Mouse (Mus musculus) T-cell, adult 2 months (primary cell): ENCODE measurements around the gene Mia.

ENCODE experiments used
- DNase-seq: peaks from one replicate; pipeline ENCODE4 v3.0.0; 2022; ENCODE audit warnings: low spot score

The Mia gene

DNA sequence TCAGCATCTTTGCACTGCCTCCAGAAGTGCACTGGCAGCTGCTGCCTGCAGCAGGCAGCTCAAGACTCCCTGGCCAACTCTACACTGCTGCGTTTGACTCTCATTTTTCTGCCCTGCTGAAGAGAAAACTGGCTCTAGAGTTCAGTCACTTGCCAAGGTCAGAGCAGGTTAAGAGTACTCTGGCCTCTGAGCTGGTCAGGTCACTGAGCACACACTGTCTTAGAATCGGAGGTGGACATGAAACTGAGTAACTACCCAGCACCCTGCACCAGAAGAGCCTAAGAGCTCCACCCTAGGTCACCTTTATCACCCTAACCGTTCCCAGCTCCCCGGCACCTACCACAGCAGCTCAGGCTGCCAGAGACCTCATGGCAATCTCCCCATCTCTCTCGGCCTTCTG lies 5.0 kb upstream of the Mia start:
- no peak for DNase-seq

DNA sequence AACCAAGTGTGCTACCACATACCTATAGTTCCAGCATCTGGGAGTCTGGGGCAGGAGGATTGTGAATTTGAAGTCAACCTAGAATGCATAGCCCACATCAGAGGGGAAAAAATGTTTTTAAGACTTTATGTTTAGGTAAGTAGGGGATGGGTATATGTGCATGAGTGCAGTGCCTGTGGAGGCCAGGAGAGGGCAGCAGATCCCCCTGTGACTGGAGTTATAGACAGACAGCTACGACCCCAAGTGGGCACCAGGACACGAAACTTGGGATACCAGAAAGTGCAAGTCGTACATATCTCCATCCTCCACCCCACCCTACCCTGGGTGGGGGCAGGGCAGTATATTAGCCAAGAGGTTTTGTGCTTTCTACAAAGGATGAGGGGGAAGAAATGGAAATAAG lies 4.0 kb upstream of the Mia start:
- DNase-seq = peak; percentile 43

DNA sequence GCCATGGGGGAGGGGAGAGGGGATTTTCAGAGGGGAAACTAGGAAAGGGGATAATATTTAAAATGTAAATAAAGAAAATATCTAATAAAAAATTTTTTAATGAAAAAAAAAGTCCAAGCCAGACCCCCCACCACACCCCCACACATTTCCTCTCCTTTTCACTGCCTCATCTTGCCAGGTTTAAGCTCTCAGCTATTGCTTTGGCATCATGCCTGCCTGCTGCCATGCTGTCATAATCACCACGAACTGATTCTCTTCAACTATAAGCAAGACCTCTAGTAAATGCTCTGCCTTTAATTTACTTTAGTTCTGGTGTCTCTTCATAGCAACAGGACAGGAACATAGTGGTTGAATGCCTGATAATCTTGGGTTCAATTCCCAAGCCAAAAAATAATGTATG lies 1.5 kb upstream of the Mia start:
- no peak for DNase-seq

DNA sequence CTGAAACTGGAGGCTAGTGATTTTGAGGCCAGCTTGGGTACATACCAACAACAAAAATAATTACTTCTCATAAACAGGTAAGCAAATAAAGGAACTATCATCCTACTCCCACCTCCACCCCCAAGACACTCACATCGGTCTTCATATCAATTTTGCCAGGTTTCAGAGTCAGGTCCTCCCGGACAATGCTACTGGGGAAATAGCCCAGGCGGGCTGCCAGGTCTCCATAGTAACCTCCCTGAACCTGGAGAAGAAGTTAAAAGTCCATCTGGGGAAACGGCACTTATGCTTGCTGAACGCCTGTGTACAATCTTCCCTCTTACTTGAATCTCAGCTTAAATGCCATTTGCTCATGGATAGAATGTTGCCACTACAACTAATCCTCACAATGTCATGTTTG lies 921 bp downstream of the Mia start:
- DNase-seq = no peak

DNA sequence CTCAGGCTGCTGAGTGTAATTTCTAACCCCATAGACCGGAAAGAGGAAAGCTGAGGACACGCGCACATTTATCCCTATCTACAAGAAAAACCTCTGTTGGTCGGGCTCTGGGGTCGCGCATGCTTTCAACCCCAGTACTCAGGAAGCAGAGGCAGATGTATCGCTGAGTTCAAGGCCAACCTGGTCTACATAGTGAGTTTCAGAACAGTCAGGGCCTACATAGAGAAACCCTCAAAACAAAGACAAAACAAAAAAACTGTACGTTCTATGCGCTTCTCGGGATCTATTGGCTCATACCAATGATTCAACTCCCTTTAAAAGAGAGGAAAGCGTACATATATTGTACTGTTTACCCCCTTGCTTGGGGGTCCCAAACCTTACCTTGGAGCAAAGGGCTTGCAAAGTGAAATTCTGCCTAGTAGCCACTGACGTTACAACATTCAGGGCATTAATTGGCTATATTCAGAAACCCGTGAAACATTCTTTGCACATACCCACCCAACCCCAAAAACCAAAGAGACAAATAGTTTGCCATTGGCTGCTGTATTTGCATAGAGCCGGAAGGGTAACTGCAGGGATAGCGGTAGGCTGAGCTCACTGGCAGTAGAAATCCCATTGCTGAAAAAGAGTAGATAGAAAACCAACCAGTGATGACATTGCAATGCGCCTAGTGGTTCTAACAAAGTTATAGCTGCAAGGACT lies 1.6 kb downstream of the Mia start:
- DNase-seq = no peak

- peak; percentile 99 for DNase-seq
Measured at GRCm38 (mm10) chr7:27178324-27179216, 2.4 kb downstream of the Mia start, which contains the start of gene Rab4b. Gene Rab4b, minus strand, starts transcription at chr7:27178896.

GRCm38 (mm10) chr7:27177942-27178323 lies 3.0 kb downstream of the Mia start:
- DNase-seq = peak; percentile 23

- no peak for DNase-seq
Measured at GRCm38 (mm10) chr7:27174896-27175295, 6.1 kb downstream of the Mia start.

- no peak for DNase-seq
Measured at GRCm38 (mm10) chr7:27174496-27174895, 6.5 kb downstream of the Mia start.

DNA sequence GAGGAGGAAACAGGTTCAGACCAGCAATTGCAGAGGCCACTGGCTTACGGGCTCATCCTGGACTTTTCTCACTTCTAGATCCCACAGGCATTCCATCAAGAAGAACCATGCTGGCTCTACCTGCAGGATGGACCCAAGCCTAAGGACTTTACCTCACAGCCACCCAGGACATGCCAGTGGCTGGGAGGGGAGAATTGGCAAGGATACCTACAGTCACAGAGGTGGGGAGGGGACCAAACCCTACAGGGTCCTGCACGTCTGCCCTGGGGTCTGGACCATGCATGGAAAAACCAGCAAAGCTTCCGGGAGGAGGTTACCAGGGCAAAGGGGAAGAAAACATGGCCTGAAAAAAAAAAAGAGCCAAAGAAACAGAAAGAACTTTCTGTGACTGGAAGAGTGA lies 10.0 kb downstream of the Mia start:
- no peak for DNase-seq

GRCm38 (mm10) chr7:27168371-27168770 lies 12.6 kb downstream of the Mia start:
- DNase-seq = no peak

DNA sequence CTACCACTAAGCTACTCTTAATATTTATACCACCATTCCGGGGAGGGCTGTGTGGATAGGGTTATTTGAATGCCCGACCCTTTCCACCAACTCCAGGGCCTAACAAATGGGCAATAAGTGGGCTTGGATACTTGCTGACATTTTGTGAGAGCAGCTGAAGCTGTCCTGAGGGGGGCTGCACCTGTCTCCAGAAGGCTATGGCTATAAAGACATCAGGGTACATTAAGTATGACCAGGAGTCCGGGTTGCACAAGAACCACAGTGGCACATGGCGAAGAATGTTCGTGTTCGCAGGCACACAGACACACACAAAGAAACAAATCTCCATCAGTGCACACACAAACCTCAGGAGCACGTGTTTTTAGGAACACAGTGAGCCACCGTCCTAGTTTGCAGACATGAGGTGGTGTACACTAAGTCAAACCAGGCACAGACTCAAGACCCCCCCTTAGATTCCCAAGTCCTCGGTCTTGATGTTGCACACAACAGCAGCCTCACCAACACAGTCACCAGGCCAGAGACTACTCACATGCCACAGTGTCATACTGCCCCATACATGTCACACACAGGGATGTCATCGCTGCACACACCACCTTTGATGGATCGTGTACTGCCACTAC lies 13.4 kb downstream of the Mia start:
- no peak for DNase-seq

DNA sequence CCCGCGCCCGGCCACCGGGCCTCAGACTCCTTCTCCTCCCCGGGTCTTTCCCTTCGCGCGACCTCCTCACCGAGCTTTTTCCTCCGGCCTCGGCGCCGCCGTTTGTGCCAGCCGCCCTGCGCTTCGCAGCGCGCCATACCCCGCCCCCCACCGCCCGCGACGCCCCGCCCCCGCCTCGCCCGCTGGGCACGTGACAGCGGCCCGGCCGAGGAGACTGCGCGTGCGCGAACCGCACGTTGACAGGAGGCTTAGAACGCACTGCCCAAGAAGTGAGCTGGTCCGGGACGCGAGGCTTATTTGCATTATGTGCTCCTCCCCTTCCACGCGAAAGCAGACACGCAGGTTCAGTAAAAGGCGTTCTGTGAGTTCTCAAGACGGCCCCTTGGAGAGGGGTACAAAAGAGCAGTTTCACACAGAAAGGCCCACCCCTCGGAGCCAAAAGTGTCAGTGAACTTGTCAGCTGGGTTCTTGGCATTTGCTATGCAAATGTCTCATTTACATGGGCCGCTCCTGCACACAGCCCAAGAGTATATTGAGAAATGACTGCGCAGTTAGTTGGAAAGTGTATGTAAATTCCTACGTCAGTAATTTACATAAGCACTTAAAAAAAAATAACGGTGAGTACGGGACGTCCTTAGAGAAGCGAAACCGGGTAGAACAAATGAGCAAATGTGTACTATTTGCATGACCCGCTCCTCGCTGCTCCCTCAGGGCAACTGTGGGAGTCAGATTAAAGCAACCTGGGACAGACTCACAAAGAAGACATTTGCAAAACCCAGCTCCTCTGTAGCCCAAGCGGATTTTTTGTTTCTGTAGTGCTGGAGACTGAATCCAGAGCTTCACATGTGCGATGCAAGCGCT lies 14.1 kb downstream of the Mia start, which contains the start of gene Egln2:
Gene Egln2 (minus strand): TSS at position 189 of the 861 bp plus-strand sequence.
- DNase-seq = peak; percentile 96

GRCm38 (mm10) chr7:27166229-27166613 lies 14.7 kb downstream of the Mia start:
- DNase-seq = peak; percentile 76

- DNase-seq = no peak
Measured at GRCm38 (mm10) chr7:27165696-27166095, 15.3 kb downstream of the Mia start.

DNA sequence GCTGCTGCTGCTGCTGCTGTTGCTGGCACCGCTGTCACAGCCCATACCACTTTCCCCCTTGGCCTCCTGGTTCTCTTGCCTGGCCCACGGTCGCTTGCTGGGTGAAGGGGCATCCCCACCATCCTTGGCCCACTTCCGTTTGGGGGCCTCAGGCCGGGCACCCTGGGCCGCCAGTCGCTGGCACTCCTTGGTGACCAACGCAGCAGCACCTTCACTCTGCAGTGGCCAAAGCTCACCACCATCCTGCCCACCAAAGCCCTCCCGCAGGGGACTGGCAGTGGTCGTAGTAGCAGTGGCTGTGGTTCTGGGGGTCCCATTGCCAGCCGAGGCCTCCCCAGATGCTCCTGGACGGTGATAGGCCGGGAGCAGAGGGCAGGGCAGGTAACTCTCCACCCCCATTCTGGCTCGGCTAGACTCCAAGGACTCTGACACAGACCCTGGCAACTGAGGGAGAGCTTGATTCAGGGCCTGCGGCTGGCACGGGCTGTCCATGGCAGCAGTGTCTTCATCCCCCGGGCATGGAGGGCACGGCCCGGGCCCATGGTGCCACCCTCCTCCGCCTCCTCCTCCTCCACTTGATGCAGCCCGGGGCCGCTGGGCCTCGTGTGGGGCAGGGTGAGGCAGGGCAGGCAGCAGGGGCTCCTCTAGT lies 15.8 kb downstream of the Mia start:
- no peak for DNase-seq

DNA sequence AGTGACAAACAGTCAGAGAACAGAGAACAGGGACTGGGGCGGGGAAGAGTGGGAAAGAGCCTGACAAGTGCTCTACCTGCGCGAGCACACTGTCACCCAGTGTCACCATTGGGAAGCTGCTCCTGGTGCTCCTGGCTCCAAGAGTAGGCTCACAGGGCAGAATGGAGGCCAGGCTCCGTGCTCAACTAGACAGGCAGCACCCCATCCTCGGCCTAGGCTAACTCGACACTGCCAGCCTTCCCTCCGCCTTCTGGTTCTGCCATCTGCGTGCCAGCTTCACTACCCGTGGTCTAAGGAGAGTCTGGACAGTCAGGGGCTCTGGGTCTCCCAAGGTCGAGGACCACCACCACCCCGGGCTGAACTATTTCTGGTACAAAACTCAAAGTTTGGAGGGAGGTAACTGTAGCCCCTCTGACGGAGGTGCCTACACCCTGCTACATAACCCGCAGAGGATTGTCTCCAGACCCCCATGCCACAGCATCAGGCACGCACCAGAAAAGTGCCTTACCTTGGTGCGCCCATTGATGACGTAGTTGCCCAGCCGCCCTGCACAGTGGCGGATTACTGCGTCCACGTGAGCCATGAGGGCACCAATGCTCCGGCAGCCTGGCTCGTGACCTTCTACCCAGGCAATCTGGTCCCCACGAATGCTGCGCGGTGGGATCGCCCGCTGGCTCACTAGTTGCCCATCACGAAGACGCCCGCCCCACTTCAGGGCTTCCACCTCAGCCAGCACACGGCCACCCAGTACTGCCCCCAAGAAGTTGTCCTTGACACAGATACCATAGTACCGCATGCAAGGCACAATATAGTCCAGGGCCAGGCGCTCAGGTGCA lies 16.6 kb downstream of the Mia start:
- DNase-seq = no peak

GRCm38 (mm10) chr7:27163450-27163805 lies 17.5 kb downstream of the Mia start:
- DNase-seq = no peak

DNA sequence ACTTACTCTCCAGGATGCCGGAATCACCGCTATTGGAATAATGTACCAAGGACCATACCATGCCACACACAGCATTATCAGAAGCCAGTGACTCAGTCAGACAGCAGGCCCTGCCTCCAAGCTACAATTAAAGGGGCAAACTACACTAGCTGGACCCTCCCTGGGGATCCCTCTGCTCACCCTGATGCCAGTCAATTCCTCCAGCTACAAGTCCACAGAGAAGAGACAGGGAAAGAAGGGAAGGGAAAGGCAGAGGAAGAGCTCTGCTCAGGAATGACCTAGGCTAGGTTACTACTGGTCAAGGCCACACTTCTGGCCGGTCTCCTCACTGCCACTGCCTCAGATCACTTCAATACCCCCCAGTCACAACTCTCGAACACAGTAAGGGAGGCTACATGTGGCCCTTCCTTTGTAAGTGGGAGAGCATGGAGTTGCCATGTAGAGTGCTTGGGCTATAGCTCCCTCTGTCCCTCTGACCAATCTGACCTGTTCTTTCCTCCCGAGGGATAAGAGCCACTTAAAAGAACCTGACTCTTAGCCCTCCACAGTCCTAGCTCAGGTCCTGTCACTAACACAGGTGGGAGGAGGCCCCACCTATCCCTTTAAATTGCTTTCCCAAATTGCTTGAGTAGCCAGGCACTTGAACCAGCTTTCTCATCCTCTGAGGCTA lies 18.0 kb downstream of the Mia start:
- DNase-seq = no peak

- no peak for DNase-seq
Measured at GRCm38 (mm10) chr7:27161744-27162143, 19.2 kb downstream of the Mia start.
